ENCODE assay signal across 19 mouse cellular contexts in genomic region chr13:102595602-102596001, GRCm38 (mm10).
DNase-seq lines count a peak whose midpoint lies in the region; ATAC-seq and TF ChIP-seq lines count a peak whose summit lies in the region.
"Had no signal": no experiment of that assay in that cellular context is flagged by ENCODE, and none has a peak within 500 bp of the region (broad histone marks: within the 10 kb centered on the region; RNA-seq: fewer than 3 reads in every experiment).

No protein-coding gene starts in this region.

- peaks cover 11% of the 10 kb centered on the region; the same call in 1 of the 2 replicates for H3K36me3 ChIP-seq in heart, adult 2 months (ENCODE audit: control insufficient read depth, insufficient read depth, low read length)
- H3K36me3 ChIP-seq in lung, postnatal 0 days (ENCODE audit: insufficient read depth, low read length): no peaks in the 10 kb centered on the region
- H3K36me3 ChIP-seq: embryonic facial prominence, embryonic 13.5 days; forebrain, embryonic 12.5 days; kidney, embryonic 15.5 days; liver, embryonic 12.5 days; stomach, embryonic 15.5 days had no signal

- no peaks in the 10 kb centered on the region for H3K27me3 ChIP-seq in heart, adult 2 months (ENCODE audit: control insufficient read depth, insufficient read depth, low read length)
- no peaks in the 10 kb centered on the region for H3K27me3 ChIP-seq in lung, postnatal 0 days (replicated peaks; ENCODE audit: insufficient read depth, low read length)
- H3K27me3 ChIP-seq: embryonic facial prominence, embryonic 13.5 days; forebrain, embryonic 12.5 days; kidney, embryonic 15.5 days; liver, embryonic 12.5 days; Patski; stomach, embryonic 15.5 days had no signal

- intact Hi-C loops in heart, adult 2 months (cut with DNase I): loop anchor here (10.0 kb wide), 1 partner anchor 281 kb away; no protein-coding TSS in a partner anchor
- intact Hi-C loops in heart, postnatal 10 days (cut with DNase I): no loop called here
- intact Hi-C loops in left cerebral cortex, postnatal 14 days (cut with DNase I): no loop called here

- TF ChIP-seq POLR2A in heart, adult 2 months (IDR thresholded peaks at IDR 0.05; ENCODE audit: insufficient read depth, low read depth, low read length): no peak

- no peak overlapping the region for H3K9ac ChIP-seq in heart, adult 2 months (ENCODE audit: low read depth, low read length)
- H3K9ac ChIP-seq in lung, postnatal 0 days (replicated peaks; ENCODE audit: low read depth): no peak overlapping the region
- H3K9ac ChIP-seq: embryonic facial prominence, embryonic 13.5 days; forebrain, embryonic 12.5 days; kidney, embryonic 15.5 days; liver, embryonic 12.5 days; stomach, embryonic 15.5 days had no signal

- H3K4me1 ChIP-seq in heart, adult 2 months (ENCODE audit: control insufficient read depth, insufficient read depth, low read length): peaks cover 14% of the 10 kb centered on the region
- H3K4me1 ChIP-seq in lung, postnatal 0 days (ENCODE audit: insufficient read depth, low read depth, low read length): no peaks in the 10 kb centered on the region
- H3K4me1 ChIP-seq: liver, embryonic 12.5 days had no signal

- H3K9me3 ChIP-seq in lung, postnatal 0 days (ENCODE audit: low read length): no peaks in the 10 kb centered on the region
- H3K9me3 ChIP-seq: embryonic facial prominence, embryonic 13.5 days; forebrain, embryonic 12.5 days; kidney, embryonic 15.5 days; liver, embryonic 12.5 days; stomach, embryonic 15.5 days had no signal

- peak overlapping the region; percentile 76 for H3K27ac ChIP-seq in heart, adult 2 months
- H3K27ac ChIP-seq in lung, postnatal 0 days (ENCODE audit: low read length): no peak overlapping the region
- H3K27ac ChIP-seq: embryonic facial prominence, embryonic 13.5 days; forebrain, embryonic 12.5 days; kidney, embryonic 15.5 days; liver, embryonic 12.5 days; stomach, embryonic 15.5 days had no signal

- H3K4me3 ChIP-seq in heart, adult 2 months: no peak overlapping the region
- H3K4me3 ChIP-seq in lung, postnatal 0 days (ENCODE audit: low read depth, low read length): no peak overlapping the region
- H3K4me3 ChIP-seq: embryonic facial prominence, embryonic 13.5 days; forebrain, embryonic 12.5 days; kidney, embryonic 15.5 days; liver, embryonic 12.5 days; stomach, embryonic 15.5 days had no signal

- TF ChIP-seq CTCF in heart, adult 2 months (IDR thresholded peaks at IDR 0.05): no peak
- no peak for TF ChIP-seq CTCF in lung, postnatal 0 days (IDR thresholded peaks at IDR 0.05)

- H3K79me2 ChIP-seq in heart, adult 2 months (replicated peaks; ENCODE audit: control insufficient read depth, insufficient read depth, low read length): no peaks in the 10 kb centered on the region

- WGBS in heart, adult 2 months: 31% methylated on average over 5 of the region's 5 CpGs
- WGBS in lung, postnatal 0 days: 65% methylated on average over 5 of the region's 5 CpGs

- no peak overlapping the region for H3K4me2 ChIP-seq in lung, postnatal 0 days (replicated peaks; ENCODE audit: low read depth, low read length)
- H3K4me2 ChIP-seq: embryonic facial prominence, embryonic 13.5 days; forebrain, embryonic 12.5 days; kidney, embryonic 15.5 days; liver, embryonic 12.5 days; stomach, embryonic 15.5 days had no signal

- peak in 1 of 2 experiments; percentile 27 for DNase-seq in heart, adult 2 months
- DNase-seq in heart, postnatal 10 days: no peak
- DNase-seq in lung, postnatal 0 days (ENCODE audit: low spot score): peak; percentile 27
- no peak for DNase-seq in lung, postnatal 4 days
- DNase-seq in brain, adult 2 months (ENCODE audit: low read depth, low spot score): peak; percentile 92
- DNase-seq in left cerebral cortex, postnatal 14 days (ENCODE audit: low spot score in 2 of 2): peak; percentile 18 to 72
- no peak for DNase-seq in spleen, postnatal 14 days (ENCODE audit: low spot score in 2 of 2)
- no peak for DNase-seq in embryo, embryonic 9.5 days (ENCODE audit: extremely low spot score)
- DNase-seq: cerebellum, postnatal 36 days; gastrocnemius, postnatal 25 days; lung, postnatal 14 days had no signal

- no peak for ATAC-seq in lung, postnatal 0 days
- ATAC-seq: CD4-positive, CD25-positive, alpha-beta regulatory T cell, adult 4 months; hindbrain, embryonic 16.5 days; liver, embryonic 12.5 days; Patski had no signal

- 0 out of 2 replicates have a peak, but pooled peaks have one; percentile 30 for TF ChIP-seq EP300 in heart, adult 2 months (IDR thresholded peaks at IDR 0.05; ENCODE audit: insufficient read depth, low read depth, low read length)
- TF ChIP-seq EP300 in lung, postnatal 0 days (IDR thresholded peaks at IDR 0.05): no peak

Comparison
In these comparisons a context has a peak if more than half of its experiments do, and no peak if none do; other contexts are left out.
1. DNase-seq: peak in lung, postnatal 0 days (single experiment), brain, adult 2 months (single experiment) and left cerebral cortex, postnatal 14 days (2 of 2); none in heart, postnatal 10 days (0 of 2), lung, postnatal 4 days (0 of 2), spleen, postnatal 14 days (0 of 2) and embryo, embryonic 9.5 days (single experiment).